Mouse (Mus musculus): ENCODE data around the gene Plscr3. TPM values are rescaled to one million over a fixed set of nuclear protein-coding genes. Genes with fewer than 3 reads are reported as not detected.

Gene Plscr3
- polyA plus RNA-seq, 1 experiment from 2014 or later: 107 TPM

- Histone ChIP-seq H3K4me3 (ENCODE audit: low read depth, low read length) (no peak overlapping the region), H3K27ac (ENCODE audit: low read length) (peak overlapping the region; percentile 33), H3K9me3 (ENCODE audit: low read length) (no peaks in the 10 kb centered on the region), H3K9ac (replicated peaks; ENCODE audit: low read depth) (no peak overlapping the region), H3K4me2 (replicated peaks; ENCODE audit: low read depth, low read length) (no peak overlapping the region; the same call in 1 of the 2 replicates), H3K27me3 (replicated peaks; ENCODE audit: insufficient read depth, low read length) (no peaks in the 10 kb centered on the region), H3K4me1 (ENCODE audit: insufficient read depth, low read depth, low read length) (peaks cover 13% of the 10 kb centered on the region), H3K36me3 (ENCODE audit: insufficient read depth, low read length) (no peaks in the 10 kb centered on the region)
- WGBS: 12% methylated on average over 7 of the region's 7 CpGs
- ATAC-seq (peak; percentile 43), DNase-seq (ENCODE audit: low spot score) (peak; percentile 90)
- TF ChIP-seq EP300 (IDR thresholded peaks at IDR 0.05): peak; percentile 58; the same call in 1 of the 2 replicates
- TF ChIP-seq CTCF (IDR thresholded peaks at IDR 0.05): peak; percentile 44
These were observed 30.0 kb downstream of the Plscr3 start for GRCm38 (mm10) chr11:69876186-69876585.

DNA sequence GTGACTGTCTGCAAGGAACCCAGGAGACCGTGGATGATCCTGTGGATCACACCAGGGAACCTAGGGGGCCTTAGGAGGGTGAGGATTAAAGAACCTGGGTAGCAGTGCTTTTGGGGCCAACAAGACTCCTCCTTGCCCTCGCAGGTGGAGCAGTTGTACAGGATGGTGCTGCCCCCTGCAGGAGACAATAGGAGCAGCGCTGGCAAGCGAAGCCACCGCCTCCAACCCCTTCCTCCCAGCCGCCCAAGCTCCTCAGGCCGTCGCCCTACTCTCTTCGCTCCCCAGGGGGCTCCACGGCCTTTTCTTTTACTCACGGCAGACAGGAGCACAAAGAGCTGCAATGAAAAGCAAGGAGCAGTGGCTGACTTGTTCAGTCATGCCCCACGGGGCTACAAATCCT is 30.7 kb downstream of the Plscr3 start:
- ATAC-seq: peak; percentile 31
- Histone ChIP-seq H3K4me3 (ENCODE audit: low read depth, low read length) (no peak overlapping the region), H3K4me2 (replicated peaks; ENCODE audit: low read depth, low read length) (peak overlapping the region; percentile 34), H3K9me3 (ENCODE audit: low read length) (no peaks in the 10 kb centered on the region), H3K4me1 (ENCODE audit: insufficient read depth, low read depth, low read length) (peaks cover 13% of the 10 kb centered on the region), H3K27me3 (replicated peaks; ENCODE audit: insufficient read depth, low read length) (no peaks in the 10 kb centered on the region), H3K36me3 (ENCODE audit: insufficient read depth, low read length) (no peaks in the 10 kb centered on the region), H3K27ac (ENCODE audit: low read length) (peak overlapping the region; percentile 33), H3K9ac (replicated peaks; ENCODE audit: low read depth) (no peak overlapping the region)
- 2% methylated on average over 12 of the region's 12 CpGs for WGBS
- TF ChIP-seq CTCF (IDR thresholded peaks at IDR 0.05): peak; percentile 95
- TF ChIP-seq EP300 (IDR thresholded peaks at IDR 0.05): no peak
- DNase-seq (ENCODE audit: low spot score): peak; percentile 95

DNA sequence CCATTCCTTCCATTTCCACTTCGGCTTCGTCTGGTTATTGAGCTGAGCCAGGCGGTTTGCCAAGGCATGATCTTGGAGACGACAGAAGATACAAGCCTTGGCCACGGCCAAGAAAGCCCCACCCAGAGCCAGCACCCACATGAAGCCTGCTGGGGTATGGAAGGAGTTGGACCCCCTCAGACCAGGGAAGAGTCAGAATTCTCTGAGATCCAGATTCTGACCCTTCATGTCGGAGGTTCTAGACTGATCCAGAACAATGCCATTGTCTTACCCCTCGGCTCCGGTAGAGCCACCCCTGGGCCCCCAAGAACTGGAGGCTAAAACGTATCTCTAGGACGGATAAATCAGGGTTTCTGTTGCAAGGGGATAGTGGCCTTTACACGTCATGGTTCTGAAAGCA is 31.7 kb downstream of the Plscr3 start, which contains the start of gene Tmem95:
Gene Tmem95 (minus strand): TSS at position 141 of the 400 bp plus-strand sequence.
- Histone ChIP-seq H3K9ac (replicated peaks; ENCODE audit: low read depth) (no peak within 1 kb of the TSS), H3K27me3 (replicated peaks; ENCODE audit: insufficient read depth, low read length) (no peaks in the 10 kb centered on the region), H3K9me3 (ENCODE audit: low read length) (no peaks in the 10 kb centered on the region), H3K27ac (ENCODE audit: low read length) (peak within 1 kb of the TSS; percentile 33; the same call in 1 of the 2 replicates), H3K4me2 (replicated peaks; ENCODE audit: low read depth, low read length) (peak within 1 kb of the TSS; percentile 75), H3K4me3 (ENCODE audit: low read depth, low read length) (no peak within 1 kb of the TSS), H3K4me1 (ENCODE audit: insufficient read depth, low read depth, low read length) (peaks cover 13% of the 10 kb centered on the region), H3K36me3 (ENCODE audit: insufficient read depth, low read length) (no peaks in the 10 kb centered on the region)
- DNase-seq (ENCODE audit: low spot score) (no peak), ATAC-seq (no peak)
- no peak for TF ChIP-seq EP300 (IDR thresholded peaks at IDR 0.05)
- TF ChIP-seq CTCF (IDR thresholded peaks at IDR 0.05): no peak
- WGBS: 82% methylated on average over 11 of the region's 11 CpGs

GRCm38 (mm10) chr11:69878399-69878798 is 32.2 kb downstream of the Plscr3 start:
- Histone ChIP-seq H3K4me2 (replicated peaks; ENCODE audit: low read depth, low read length) (no peak overlapping the region), H3K9ac (replicated peaks; ENCODE audit: low read depth) (no peak overlapping the region), H3K36me3 (ENCODE audit: insufficient read depth, low read length) (no peaks in the 10 kb centered on the region), H3K9me3 (ENCODE audit: low read length) (no peaks in the 10 kb centered on the region), H3K4me3 (ENCODE audit: low read depth, low read length) (no peak overlapping the region), H3K27me3 (replicated peaks; ENCODE audit: insufficient read depth, low read length) (no peaks in the 10 kb centered on the region), H3K27ac (ENCODE audit: low read length) (no peak overlapping the region), H3K4me1 (ENCODE audit: insufficient read depth, low read depth, low read length) (peaks cover 13% of the 10 kb centered on the region)
- ATAC-seq (no peak), DNase-seq (ENCODE audit: low spot score) (no peak)
- WGBS: 81% methylated on average over 3 of the region's 3 CpGs
- TF ChIP-seq CTCF (IDR thresholded peaks at IDR 0.05): no peak

GRCm38 (mm10) chr11:69878952-69879351 is 32.8 kb downstream of the Plscr3 start:
- no peaks in the 10 kb centered on the region for H3K9me3 ChIP-seq (ENCODE audit: low read length)
- H3K27ac ChIP-seq (ENCODE audit: low read length): no peak overlapping the region; the same call in 1 of the 2 replicates
- no peaks in the 10 kb centered on the region for H3K36me3 ChIP-seq (ENCODE audit: insufficient read depth, low read length)
- H3K4me1 ChIP-seq (ENCODE audit: insufficient read depth, low read depth, low read length): peaks cover 13% of the 10 kb centered on the region
- ATAC-seq (no peak), DNase-seq (ENCODE audit: low spot score) (no peak)
- no peak overlapping the region for H3K4me3 ChIP-seq (ENCODE audit: low read depth, low read length)
- TF ChIP-seq EP300 (IDR thresholded peaks at IDR 0.05) (no peak), CTCF (IDR thresholded peaks at IDR 0.05) (no peak)
- 0 out of 2 replicates have a peak overlapping the region, but pooled peaks have one; percentile 19 for H3K9ac ChIP-seq (replicated peaks; ENCODE audit: low read depth)
- H3K4me2 ChIP-seq (replicated peaks; ENCODE audit: low read depth, low read length): peak overlapping the region; percentile 75
- WGBS: 75% methylated on average over 6 of the region's 6 CpGs
- no peaks in the 10 kb centered on the region for H3K27me3 ChIP-seq (replicated peaks; ENCODE audit: insufficient read depth, low read length)

DNA sequence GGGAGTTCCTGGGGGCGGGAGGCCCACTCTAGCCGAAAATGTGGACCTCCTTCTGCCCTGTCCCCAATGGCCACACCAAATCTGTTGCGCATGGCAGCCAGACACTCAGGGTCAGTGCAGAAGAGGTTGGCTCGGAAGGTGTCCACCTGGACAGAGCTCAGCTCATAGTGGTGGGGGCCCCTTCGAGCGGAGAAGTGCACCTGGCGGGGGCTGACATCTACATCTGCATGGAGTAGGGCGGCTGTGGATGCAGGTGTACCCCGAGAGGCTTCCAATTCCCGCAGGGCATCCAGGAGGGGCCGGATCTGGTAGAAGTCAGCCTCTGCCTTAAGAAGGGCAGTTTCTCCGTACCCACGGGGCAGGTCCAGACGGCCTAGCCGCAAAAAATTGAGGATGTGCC is 33.5 kb downstream of the Plscr3 start:
- Histone ChIP-seq H3K9ac (replicated peaks; ENCODE audit: low read depth) (peak overlapping the region; percentile 51; the same call in 1 of the 2 replicates), H3K27ac (ENCODE audit: low read length) (peak overlapping the region; percentile 94; the same call in 1 of the 2 replicates), H3K9me3 (ENCODE audit: low read length) (no peaks in the 10 kb centered on the region), H3K4me1 (ENCODE audit: insufficient read depth, low read depth, low read length) (peaks cover 18% of the 10 kb centered on the region), H3K27me3 (replicated peaks; ENCODE audit: insufficient read depth, low read length) (no peaks in the 10 kb centered on the region), H3K4me3 (ENCODE audit: low read depth, low read length) (peak overlapping the region; percentile 56), H3K4me2 (replicated peaks; ENCODE audit: low read depth, low read length) (peak overlapping the region; percentile 75), H3K36me3 (ENCODE audit: insufficient read depth, low read length) (no peaks in the 10 kb centered on the region)
- TF ChIP-seq EP300 (IDR thresholded peaks at IDR 0.05) (no peak), CTCF (IDR thresholded peaks at IDR 0.05) (no peak)
- ATAC-seq: no peak
- WGBS: 47% methylated on average over 15 of the region's 15 CpGs
- no peak for DNase-seq (ENCODE audit: low spot score)

GRCm38 (mm10) chr11:69880506-69880852 is 34.3 kb downstream of the Plscr3 start:
- no peak for TF ChIP-seq EP300 (IDR thresholded peaks at IDR 0.05)
- peak; percentile 91 for TF ChIP-seq CTCF (IDR thresholded peaks at IDR 0.05)
- DNase-seq (ENCODE audit: low spot score) (peak; percentile 92), ATAC-seq (peak; percentile 54)
- H3K36me3 ChIP-seq (ENCODE audit: insufficient read depth, low read length): no peaks in the 10 kb centered on the region
- peaks cover 18% of the 10 kb centered on the region for H3K4me1 ChIP-seq (ENCODE audit: insufficient read depth, low read depth, low read length)
- no peaks in the 10 kb centered on the region for H3K9me3 ChIP-seq (ENCODE audit: low read length)
- H3K4me2 ChIP-seq (replicated peaks; ENCODE audit: low read depth, low read length): peak overlapping the region; percentile 75
- peak overlapping the region; percentile 51 for H3K9ac ChIP-seq (replicated peaks; ENCODE audit: low read depth)
- H3K27ac ChIP-seq (ENCODE audit: low read length): peak overlapping the region; percentile 94
- H3K4me3 ChIP-seq (ENCODE audit: low read depth, low read length): peak overlapping the region; percentile 56
- WGBS: 0% methylated on average over 18 of the region's 18 CpGs
- H3K27me3 ChIP-seq (replicated peaks; ENCODE audit: insufficient read depth, low read length): no peaks in the 10 kb centered on the region
